Mouse (Mus musculus): ENCODE results near the gene Dok4. TPM values are rescaled to one million over a fixed set of nuclear protein-coding genes. Genes with fewer than 3 reads are reported as not detected.

The Dok4 gene
- polyA plus RNA-seq, 1 experiment from 2014 or later, result 59.0 TPM

Other genes starting within 250 kb of the Dok4 start
- gene Arl2bp, start 209.7 kb downstream of the Dok4 start, polyA plus RNA-seq (2015; fragmentation: Nextera tagmentation; extraction: Ambion mirVana), result 221 and 224 TPM in 2 replicates
- 0.35 and 0.93 TPM in 2 replicates for gene Pllp, start 180.1 kb downstream of the Dok4 start, polyA plus RNA-seq (2015; fragmentation: Nextera tagmentation; extraction: Ambion mirVana)
- not detected in 2 replicates for gene Ccl22, start 130.7 kb downstream of the Dok4 start, polyA plus RNA-seq (2015; fragmentation: Nextera tagmentation; extraction: Ambion mirVana)
- 15.0 and 15.8 TPM in 2 replicates for gene Cx3cl1, start 104.3 kb downstream of the Dok4 start, polyA plus RNA-seq (2015; fragmentation: Nextera tagmentation; extraction: Ambion mirVana)
- gene Ccl17, start 65.9 kb downstream of the Dok4 start, polyA plus RNA-seq (2015; fragmentation: Nextera tagmentation; extraction: Ambion mirVana), result 0.43 TPM in 1 of 2 replicates, not detected in the other
- 55.4 and 59.1 TPM in 2 replicates for gene Coq9, start 38.0 kb downstream of the Dok4 start, polyA plus RNA-seq (2015; fragmentation: Nextera tagmentation; extraction: Ambion mirVana)
- 197 and 202 TPM in 2 replicates for gene Ciapin1, start 38.0 kb downstream of the Dok4 start, polyA plus RNA-seq (2015; fragmentation: Nextera tagmentation; extraction: Ambion mirVana)
- gene Polr2c, start 18.9 kb downstream of the Dok4 start, polyA plus RNA-seq (2015; fragmentation: Nextera tagmentation; extraction: Ambion mirVana), result 119 and 136 TPM in 2 replicates
- 6.3 and 7.8 TPM in 2 replicates for gene Ccdc102a, start 41.8 kb upstream of the Dok4 start, polyA plus RNA-seq (2015; fragmentation: Nextera tagmentation; extraction: Ambion mirVana)
- gene Adgrg5, start 47.4 kb upstream of the Dok4 start, polyA plus RNA-seq (2015; fragmentation: Nextera tagmentation; extraction: Ambion mirVana), result not detected in 2 replicates
- 158 and 162 TPM in 2 replicates for gene Adgrg1, start 98.4 kb upstream of the Dok4 start, polyA plus RNA-seq (2015; fragmentation: Nextera tagmentation; extraction: Ambion mirVana)
- gene Adgrg3, start 141.4 kb upstream of the Dok4 start, polyA plus RNA-seq (2015; fragmentation: Nextera tagmentation; extraction: Ambion mirVana), result 1.3 and 1.6 TPM in 2 replicates
- gene Drc7, start 178.8 kb upstream of the Dok4 start, polyA plus RNA-seq (2015; fragmentation: Nextera tagmentation; extraction: Ambion mirVana), result 1.7 and 2.3 TPM in 2 replicates
- 38.4 and 38.8 TPM in 2 replicates for gene Katnb1, start 204.9 kb upstream of the Dok4 start, polyA plus RNA-seq (2015; fragmentation: Nextera tagmentation; extraction: Ambion mirVana)